In genomic region chr17:28801474-28802005, GRCm38 (mm10) we compare ENCODE assay signal across 8 mouse cellular contexts. TPM values are rescaled to one million over a fixed set of nuclear protein-coding genes. Genes with fewer than 3 reads are reported as not detected.
DNase-seq lines count a peak whose midpoint lies in the region; ATAC-seq lines count a peak whose summit lies in the region.

No protein-coding gene starts in this region.

- WGBS in hindbrain, embryonic 16.5 days, result 0% methylated on average over 31 of the region's 42 CpGs

- H3K27me3 ChIP-seq in hindbrain, embryonic 16.5 days (replicated peaks; ENCODE audit: control insufficient read depth, insufficient read depth, low read length), result no peaks in the 10 kb centered on the region

- no peaks in the 10 kb centered on the region for H3K9me3 ChIP-seq in hindbrain, embryonic 16.5 days (ENCODE audit: control insufficient read depth, low read length)

- peaks cover 12% of the 10 kb centered on the region for H3K4me1 ChIP-seq in hindbrain, embryonic 16.5 days (ENCODE audit: control insufficient read depth, insufficient read depth, low read depth, low read length)

- H3K36me3 ChIP-seq in hindbrain, embryonic 16.5 days (ENCODE audit: control insufficient read depth, insufficient read depth, low read length), result peaks cover 6% of the 10 kb centered on the region

- peak overlapping the region; percentile 81 for H3K4me3 ChIP-seq in hindbrain, embryonic 16.5 days (ENCODE audit: low read length)

- peak overlapping the region; percentile 99 for H3K27ac ChIP-seq in hindbrain, embryonic 16.5 days (ENCODE audit: low read depth, low read length)

- peak overlapping the region; percentile 93 for H3K4me2 ChIP-seq in hindbrain, embryonic 16.5 days (ENCODE audit: low read length)

- peak overlapping the region; percentile 99 for H3K9ac ChIP-seq in hindbrain, embryonic 16.5 days (ENCODE audit: low read depth, low read length)

- peak; percentile 98 for ATAC-seq in hindbrain, embryonic 16.5 days

- DNase-seq in ZHBTc4 (ENCODE audit: low read depth, low spot score), result peak; percentile 99
- peak; percentile 98 to 100 for DNase-seq in cerebellum, postnatal 4 days (ENCODE audit: low spot score in 2 of 2)
- DNase-seq in gastrocnemius, adult 18-20 months (ENCODE audit: low spot score), result peak; percentile 99
- peak; percentile 98 for DNase-seq in left cerebral cortex, adult 18-20 months (ENCODE audit: low spot score in 2 of 2)
- peak; percentile 99 for DNase-seq in lung, postnatal 4 days
- peak; percentile 99 for DNase-seq in retina, postnatal 1 day
- DNase-seq in thymus, postnatal 4 days, result peak; percentile 100

RNA-seq across cellular contexts. Expression of gene Brpf3, which starts 0.7 kb away (rescaled TPM):
- total RNA-seq in gastrocnemius, adult 18-20 months (2021), result 10 to 100 TPM; 15.2 to 15.6 TPM
- 6.3 and 7.0 TPM in 2 replicates for polyA plus RNA-seq in hindbrain, embryonic 16.5 days (2015; fragmentation: Nextera tagmentation; extraction: Ambion mirVana)
- 10 to 100 TPM; 51.5 to 55.0 TPM for total RNA-seq in left cerebral cortex, adult 18-20 months (2021)

RNA-seq across cellular contexts. Expression of gene Mapk13, which starts 32.4 kb away (rescaled TPM):
- total RNA-seq in gastrocnemius, adult 18-20 months (2021), result under 1 TPM in 1 of 2 experiments, not detected in 1; 0.31 TPM
- polyA plus RNA-seq in hindbrain, embryonic 16.5 days (2015; fragmentation: Nextera tagmentation; extraction: Ambion mirVana), result 1.2 and 2.0 TPM in 2 replicates
- total RNA-seq in left cerebral cortex, adult 18-20 months (2021), result 1 to 10 TPM; 1.7 to 4.3 TPM

RNA-seq across cellular contexts. Expression of gene Pnpla1, which starts 56.7 kb away (rescaled TPM):
- total RNA-seq in gastrocnemius, adult 18-20 months (2021), result under 1 TPM in 1 of 2 experiments, not detected in 1; 0.05 TPM
- polyA plus RNA-seq in hindbrain, embryonic 16.5 days (2015; fragmentation: Nextera tagmentation; extraction: Ambion mirVana), result not detected in 2 replicates
- total RNA-seq in left cerebral cortex, adult 18-20 months (2021), result under 1 TPM; 0.53 to 0.54 TPM

Comparison
In these comparisons a context has a peak if more than half of its experiments do, and no peak if none do; other contexts are left out.
1. Peak in every context shown above with its lines: DNase-seq, ATAC-seq, H3K4me3 ChIP-seq and H3K27ac ChIP-seq.